Mouse (Mus musculus): ENCODE data around the gene 2410015M20Rik.
"Not testable (repeated sequence)": the region's sequence is repeated elsewhere in the genome, so short reads cannot be mapped to it uniquely, and the experiment has no call there.

Gene 2410015M20Rik

DNA sequence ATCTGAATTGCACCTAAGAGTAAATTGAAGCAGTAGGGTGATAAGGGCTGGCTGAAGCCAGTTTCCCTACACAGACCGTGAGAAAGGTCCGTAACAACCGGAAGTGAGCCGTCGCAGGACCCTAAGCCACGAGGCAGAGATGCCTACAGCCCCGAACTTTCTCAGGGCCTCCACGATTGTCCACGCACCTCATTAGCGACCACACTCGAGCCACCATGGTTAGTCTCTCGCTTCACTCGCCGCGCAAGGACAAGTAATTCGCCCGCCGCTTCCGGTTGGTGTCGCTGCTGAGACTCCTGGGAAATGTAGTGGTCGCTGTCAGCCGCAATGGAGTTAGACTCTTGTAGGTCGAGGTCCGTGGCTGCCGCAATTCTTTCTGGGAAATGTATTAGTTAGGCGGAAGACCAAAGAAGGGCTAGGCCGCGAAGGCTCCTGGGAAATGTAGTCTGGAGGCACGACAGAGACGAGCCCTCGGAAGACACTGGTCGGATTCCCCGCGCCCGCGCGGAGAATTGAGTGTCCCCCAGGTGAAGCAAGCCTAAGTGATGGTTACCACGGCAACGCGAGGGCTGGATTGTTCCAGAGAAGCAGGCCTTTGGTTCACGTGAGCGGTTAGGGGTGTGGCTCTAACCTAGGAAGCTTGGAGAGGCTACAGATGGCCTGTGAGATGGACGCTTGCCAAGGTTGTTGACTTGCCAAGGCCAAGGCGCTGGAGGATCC is at the start of gene 2410015M20Rik:
2410015M20Rik (minus strand) TSS at position 320 of the 720 bp plus-strand sequence.
- DNase-seq (ENCODE audit: low spot score): peak; percentile 96

DNA sequence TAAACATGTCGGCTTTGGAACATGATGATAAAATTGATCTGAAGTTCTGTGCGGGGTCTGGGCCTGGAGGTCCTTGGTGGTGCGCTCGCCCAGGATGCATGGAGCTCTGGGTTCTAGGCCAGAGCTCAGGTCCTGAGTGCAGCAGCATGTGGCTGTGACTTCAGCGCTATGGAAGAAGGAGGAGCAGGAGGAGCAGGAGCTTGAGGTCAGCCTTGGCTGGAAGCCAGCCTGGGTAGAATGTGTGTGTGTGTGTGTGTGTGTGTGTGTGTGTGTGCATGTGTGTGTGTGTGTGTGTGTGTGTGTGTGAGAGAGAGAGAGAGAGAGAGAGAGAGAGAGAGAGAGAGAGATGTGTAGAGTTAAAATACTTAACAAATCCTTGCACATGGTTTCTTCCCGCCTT is 46.6 kb upstream of the 2410015M20Rik start:
- DNase-seq (ENCODE audit: low spot score): no peak

DNA sequence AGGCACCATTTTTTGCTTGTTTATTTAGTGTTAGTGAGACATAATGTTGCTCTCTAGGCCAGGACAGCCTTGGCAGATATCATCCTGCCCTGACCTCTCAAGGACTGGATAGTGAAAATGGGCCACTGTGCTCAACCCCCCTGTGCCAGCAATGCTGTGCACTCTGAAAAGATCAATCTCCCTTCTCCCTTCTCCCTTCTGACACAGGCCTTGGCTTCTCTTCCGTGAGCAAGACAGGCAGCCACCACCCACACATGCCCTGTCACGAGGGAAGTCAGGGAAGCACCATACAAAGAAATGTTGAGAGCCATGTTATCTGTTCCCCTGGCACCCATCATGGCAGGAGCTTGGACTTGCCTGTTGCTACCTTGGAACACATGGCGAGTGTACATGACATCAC is 45.7 kb upstream of the 2410015M20Rik start:
- no peak for DNase-seq (ENCODE audit: low spot score)

DNA sequence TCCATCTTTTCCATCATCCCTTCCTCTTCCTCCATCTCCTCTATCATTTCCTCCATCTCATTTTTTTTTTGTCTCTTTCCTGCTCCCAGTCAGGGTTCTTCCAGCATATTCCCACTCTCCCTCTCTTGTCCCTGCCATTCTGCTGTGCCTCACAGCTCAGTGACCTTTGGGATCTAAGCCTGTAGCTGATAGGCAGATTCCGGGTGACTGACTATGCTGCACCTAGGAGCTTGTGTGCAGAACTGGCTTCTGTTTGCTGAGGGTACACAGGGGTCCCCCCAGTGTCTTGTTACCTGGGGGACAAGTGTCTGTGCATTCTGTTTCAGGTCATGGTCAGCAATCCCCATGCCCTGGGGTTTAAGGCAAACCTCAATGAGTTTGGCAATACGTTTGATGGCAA is 45.2 kb upstream of the 2410015M20Rik start:
- no peak for DNase-seq (ENCODE audit: low spot score)

DNA sequence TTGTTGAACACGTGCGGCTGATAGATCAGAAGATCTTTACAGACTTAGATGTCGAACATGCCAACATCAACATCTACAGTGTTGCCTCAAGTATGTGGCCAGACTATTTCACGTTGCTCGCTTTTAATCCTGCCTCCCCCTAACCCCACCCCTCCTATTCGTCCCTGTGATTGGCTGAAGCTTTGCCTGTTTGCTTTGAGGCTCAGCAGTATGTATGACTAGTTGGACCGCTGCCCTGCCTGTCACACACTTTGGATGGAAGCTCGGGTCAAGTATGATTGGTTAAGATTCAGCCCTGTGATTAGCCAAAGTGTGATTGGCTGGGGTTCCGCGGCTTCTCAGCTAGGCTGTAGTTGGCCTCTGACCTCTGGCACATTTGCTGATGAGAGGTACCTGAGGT is 42.2 kb upstream of the 2410015M20Rik start:
- DNase-seq (ENCODE audit: low spot score): peak; percentile 70

DNA sequence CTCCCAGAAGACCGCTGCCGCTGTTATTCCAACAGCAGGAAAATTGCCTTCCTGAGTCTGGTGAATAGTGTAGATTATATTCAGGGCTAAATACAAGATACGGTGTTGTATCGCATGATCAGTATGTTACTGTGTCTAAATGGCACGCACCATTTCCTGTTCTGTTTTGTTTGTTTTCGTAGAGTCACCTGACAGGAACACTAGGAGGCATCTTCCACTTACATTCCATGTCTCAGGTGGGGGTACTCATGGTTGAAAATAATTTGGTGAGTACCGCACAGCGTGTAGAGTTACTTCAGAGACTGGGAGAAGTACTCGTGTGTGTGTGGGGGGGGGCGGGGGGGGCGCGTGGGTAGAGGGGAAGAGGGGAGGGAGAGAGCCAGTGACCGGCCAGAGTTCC is 38.0 kb upstream of the 2410015M20Rik start:
- no peak for DNase-seq (ENCODE audit: low spot score)

DNA sequence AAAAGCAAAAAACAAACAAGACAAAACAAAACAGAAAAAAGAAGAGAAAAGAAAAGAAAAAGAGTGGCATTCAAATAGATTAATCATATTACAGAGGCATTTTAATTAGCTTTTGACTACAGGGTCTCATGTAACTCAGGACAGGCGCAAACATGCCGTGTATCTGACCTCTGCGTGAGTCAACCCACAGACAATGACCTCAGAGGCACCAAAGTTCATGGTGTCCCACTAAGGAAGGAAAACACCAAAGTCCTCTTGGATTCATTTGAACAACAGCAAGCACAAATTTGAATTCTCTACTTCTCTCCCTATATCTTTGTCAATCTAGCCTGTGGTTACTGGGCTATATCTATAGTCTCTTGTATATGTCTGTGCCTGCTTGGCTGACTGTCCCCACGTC is 33.7 kb upstream of the 2410015M20Rik start:
- DNase-seq (ENCODE audit: low spot score): no peak

DNA sequence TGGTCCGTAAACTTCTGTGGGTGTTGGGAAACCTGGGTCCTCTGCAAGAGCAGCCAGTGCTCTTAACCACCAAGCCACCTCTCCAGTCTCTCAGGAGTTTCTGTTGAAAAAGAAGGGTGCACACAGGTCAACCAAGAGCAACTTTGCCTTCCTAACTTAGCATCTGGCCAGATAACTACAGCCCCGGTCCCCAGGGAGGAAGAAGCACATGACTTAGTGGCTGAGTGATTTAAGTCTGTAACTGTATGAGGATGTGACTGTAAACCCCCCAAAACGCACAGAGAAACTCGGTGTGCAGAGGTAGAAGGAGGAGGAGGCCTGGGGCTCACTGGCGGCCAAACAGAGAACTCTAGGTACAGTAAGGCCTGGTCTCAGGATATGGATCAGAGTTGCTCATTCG is 24.5 kb upstream of the 2410015M20Rik start:
- no peak for DNase-seq (ENCODE audit: low spot score)

DNA sequence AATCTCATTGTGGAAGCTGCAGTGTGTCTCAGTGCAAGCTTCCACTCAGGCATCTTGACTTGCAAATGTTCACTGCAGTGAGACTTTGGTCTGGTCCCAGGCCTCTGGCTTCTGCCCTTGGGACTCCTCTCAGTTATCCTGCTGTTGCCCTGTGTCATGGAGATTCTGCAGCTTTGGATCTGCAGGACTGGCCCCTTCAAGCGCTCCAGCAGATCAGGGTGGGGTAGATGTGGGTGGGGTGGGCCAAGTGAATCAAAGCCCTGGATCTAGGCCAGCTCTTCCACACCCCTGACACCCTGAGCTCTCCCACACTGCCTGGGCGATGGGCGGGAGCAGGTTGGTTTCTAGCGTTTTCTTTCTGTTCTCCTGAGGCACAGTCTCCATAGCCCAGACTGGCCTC is 22.2 kb upstream of the 2410015M20Rik start:
- no peak for DNase-seq (ENCODE audit: low spot score)

DNA sequence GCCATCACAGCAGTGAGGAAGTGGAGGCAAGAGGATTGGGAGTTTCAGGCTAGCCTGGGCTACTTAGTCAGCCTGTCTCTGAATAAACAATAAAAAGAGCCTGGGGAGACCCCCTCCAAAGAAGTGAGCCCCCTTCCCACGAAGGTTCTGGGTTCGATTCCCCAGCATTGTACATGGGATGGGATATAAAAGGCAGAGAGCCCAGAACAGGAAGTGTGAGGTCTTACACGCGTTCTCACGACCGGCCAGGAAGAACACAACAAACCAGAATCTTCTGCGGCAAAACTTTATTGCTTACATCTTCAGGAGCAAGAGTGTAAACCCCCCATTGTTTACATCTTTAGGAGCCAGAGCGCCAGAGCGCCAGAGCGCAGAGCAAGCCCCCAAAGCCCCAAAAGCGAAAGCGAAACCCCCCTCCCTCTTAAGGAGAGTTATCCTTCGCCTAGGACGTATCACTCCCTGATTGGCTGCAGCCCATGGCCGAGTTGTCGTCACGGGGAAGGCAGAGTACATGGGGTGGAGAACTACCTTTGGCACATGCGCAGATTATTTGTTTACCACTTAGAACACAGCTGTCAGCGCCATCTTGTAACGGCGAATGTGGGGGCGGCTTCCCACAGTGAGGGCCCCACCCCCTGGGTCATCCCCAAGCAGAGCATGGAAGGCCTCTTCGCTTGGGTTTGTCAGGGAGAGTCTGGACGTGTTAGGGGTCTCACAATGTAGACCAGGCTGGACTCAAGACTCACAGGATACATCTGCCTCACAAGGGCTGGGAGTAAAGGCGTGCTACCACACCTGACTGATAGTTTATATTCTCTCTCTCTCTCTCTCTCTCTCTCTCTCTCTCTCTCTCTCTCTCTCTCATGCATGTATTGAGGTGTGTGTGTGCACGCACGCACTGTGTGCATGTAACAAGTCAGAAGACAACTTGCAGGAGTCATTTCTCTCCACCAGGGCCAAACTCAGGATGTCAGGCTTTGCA is 20.5 kb upstream of the 2410015M20Rik start:
- DNase-seq (ENCODE audit: low spot score): not testable (repeated sequence)

DNA sequence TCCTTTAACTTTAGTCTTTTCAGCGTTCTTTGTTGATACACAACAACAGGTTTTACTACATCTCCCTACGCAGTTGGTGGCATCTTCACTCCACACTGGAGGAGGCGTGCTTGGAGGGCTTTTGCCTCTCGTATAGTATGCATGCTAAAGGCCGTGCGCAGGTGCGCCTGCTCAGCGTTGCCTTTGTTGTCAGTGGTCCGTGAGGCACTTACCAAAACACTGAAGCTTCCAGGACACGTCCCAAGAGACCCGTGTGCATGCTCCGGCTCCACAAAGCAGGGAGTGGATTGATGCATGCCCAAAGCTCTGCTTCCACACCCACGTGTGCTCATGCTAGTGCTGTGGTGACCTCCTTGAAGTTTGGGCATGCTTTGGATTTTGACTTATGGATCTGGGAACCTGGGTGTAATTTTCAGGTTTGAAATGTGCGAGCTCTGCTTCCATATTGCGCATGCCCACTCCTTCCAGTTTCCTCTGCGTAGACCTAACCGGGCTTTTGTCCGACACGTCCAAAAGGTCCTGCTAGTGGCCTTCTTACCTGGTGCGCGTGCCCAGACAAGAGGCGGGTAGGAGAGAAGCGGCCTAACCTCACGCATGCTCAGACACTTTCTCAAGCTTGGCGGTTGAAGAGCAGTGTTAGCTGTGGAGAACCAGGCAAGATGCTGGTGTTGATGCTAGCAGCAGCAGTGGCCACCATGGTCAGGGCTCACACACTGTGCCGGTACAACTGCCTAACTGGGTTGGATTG is 18.1 kb upstream of the 2410015M20Rik start, which contains the start of gene Catsperd:
Catsperd (plus strand) TSS at position 614 of the 748 bp plus-strand sequence.
- DNase-seq (ENCODE audit: low spot score): peak; percentile 56

DNA sequence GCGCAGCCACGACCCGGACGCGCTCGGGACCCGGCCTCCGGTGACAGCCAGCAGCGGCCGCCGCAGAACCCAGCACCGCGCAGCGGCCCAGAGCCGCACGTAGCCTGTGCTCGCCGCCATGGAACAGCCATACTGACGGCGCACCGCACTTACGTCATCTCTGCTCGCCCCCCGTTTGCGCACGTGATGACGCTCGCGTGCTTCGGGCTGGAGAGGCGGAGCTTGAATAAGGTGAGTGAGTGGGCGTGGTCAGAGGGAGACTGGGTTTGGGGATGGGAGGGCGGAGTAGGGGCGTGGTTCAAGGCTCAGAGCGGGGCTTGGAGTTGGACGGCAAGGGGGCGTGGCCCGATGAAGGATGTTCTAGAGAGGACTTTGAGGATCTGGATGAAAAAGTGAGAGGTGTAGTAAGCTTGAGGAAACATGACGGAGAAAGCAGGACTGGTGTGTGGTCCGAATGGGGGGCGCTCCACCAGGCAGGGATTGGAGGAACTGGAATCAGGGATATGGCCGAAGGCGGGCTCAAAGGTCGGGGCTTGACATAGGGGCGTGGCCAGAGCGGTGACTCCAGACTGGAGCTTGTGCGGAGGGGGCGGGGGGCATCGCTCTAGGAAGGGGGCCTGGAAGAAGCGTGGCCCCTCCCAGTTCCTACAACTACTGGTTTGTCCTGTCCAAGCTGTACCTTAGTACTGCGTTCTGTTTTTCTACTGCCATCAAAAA is 17.3 kb upstream of the 2410015M20Rik start, which contains the start of gene Lonp1:
Lonp1 (minus strand) TSS at position 134 of the 717 bp plus-strand sequence.
- peak; percentile 100 for DNase-seq (ENCODE audit: low spot score)

DNA sequence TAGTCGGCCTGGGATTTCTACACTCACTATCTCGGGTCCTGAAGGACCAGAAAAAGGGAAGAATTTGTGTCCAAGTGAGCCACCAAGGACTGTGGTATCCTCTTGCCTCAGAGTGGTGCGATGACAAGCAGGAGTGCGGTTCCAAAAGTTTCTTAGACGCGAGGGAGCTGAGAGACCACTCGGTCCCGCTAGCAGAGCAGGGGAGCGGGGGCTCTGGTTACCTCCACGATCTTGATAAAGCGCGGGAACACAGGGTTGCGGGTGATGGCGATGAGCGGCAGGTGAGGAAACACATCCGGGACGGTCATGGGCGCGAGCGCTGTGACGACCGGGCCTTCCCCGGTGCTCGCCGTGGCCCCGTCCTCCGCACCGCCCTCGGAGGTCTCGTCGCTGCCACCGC is 16.7 kb upstream of the 2410015M20Rik start:
- no peak for DNase-seq (ENCODE audit: low spot score)

DNA sequence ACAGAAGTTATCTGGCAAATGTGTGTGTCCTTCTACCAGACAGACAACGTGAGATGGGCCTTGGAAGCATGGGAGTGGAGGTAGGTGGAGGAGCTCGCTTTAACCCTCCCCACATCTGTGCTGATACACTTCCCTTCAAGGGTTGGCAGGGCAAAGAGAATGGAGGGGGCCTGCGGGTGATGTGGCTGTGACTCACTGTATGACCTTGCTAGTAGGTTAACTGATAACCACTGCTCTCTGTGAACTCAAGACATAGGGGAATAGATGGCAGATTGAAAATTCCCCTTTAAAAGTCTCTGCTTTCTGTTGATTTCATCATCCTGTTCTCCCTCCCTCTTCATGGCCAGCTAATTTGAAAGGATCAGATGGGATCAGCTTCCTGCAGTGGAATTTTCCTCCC is 15.9 kb upstream of the 2410015M20Rik start:
- no peak for DNase-seq (ENCODE audit: low spot score)

DNA sequence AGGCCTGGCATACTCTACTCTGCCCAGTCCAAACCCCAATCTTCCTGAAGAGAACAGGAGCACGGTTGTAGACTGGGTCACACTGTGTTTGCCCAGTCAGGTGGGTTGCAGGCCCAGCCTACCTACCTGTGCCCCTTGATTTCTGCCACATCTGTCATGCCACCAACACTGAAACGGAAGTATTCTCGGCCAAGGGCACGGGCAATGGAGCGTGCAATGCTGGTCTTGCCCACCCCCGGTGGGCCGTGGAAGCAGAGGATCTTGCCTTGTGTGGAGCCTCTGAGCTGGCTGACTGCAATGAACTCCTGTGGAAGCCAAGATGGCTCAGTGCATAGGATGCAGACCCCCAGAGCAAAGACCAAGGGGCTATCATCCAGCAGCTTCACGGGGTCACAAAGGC is 8.1 kb upstream of the 2410015M20Rik start:
- DNase-seq (ENCODE audit: low spot score): no peak

DNA sequence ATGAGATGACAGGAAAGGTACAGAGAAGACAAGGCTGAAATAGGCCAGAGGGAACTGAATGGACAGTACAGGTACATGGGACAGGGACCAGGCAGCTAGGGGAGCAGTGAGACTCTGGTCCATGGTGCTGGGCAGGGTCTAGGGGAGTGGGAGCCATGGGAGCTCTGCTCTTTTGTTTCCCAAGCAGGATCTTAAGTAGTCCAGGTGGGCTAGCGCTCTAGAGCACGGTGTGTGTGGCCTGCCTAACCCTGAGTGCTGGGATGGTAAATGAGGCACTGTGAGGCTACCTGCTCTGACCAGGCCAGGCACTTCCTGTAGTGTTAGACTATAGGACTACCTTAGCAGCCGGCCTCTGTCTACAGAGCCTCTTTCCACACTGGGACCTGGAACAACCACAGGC is 7.2 kb upstream of the 2410015M20Rik start:
- no peak for DNase-seq (ENCODE audit: low spot score)

DNA sequence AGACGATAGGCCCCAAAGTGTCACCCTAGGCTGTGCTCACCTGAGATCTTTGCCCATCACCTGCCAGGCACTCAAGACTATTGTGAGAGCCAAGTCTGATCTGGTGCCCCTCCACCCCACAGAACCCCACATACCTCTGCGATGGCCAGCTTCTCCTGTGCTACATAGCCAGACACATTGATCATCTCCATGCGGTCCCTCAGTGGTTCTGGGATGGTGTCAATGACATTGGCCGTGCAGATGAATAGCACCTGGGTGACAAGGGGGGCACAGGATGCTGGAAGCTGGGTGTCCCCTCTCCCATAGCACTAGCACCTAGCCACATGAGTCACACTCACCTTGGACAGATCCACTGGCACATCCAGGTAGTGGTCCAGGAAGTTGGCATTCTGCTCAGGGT is 6.2 kb upstream of the 2410015M20Rik start:
- DNase-seq (ENCODE audit: low spot score): no peak

DNA sequence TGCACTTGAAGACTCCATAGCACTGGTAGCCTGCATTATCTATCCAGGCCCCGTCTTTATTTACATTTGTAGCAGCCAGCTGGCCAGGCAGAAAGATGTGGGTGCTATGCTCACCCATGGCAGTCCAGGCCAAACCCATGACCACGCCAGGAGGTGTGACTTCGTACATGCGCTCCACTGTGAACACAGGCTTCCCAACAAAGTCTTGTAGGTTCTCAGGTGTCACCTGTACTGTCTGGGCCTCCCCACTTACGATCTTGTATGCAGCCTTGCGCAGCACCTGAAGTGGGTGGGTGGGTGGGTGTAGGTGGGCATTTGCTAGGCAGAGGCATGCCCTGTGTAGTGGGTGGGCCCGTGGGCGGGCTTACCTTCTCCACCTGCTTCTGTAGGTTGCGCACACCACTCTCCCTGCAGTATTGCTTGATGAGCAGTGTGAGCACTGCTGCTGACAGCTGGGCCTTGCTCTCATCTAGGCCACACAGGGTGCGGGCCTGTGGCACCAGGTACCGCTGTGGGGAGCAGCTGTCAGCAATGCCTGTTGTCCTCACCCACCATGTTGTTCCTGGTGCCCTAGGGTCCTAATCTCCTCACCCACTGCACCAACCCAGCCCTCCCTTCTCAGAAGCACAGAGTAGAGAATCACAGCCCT is 5.7 kb upstream of the 2410015M20Rik start:
- DNase-seq (ENCODE audit: low spot score): no peak

DNA sequence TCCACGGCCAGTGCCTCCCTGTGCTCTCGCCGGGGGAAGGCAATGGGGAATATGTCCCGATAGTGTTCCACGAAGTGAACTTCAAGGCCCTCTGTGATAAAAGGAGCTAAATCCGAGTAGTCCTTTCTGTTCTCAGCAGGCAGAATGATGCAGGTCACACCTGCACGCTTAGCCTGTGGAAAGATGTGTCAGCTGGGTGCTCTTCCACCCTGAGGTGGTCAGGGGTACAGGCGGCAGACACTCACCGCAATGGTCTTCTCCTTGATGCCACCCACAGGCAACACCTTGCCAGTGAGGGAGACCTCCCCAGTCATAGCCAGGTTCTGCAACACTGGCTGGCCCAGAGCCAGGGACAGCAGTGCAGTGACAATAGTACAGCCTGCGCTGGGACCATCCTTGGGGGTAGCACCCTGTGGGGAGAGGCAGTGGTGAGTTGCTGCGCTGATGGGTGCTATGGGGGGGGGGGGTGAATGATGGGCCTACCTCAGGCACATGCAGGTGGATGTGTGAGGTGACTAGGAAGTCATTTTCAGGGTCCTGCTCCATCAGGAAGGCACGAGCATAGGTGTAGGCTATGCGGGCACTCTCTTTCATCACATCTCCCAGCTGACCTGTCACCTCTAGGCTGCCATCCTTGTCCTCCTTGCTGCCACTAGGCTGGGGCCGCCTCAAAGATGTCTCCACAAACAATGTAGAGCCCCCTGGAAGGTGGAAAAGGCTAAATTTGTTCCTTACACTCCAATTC is 5.0 kb upstream of the 2410015M20Rik start:
- no peak for DNase-seq (ENCODE audit: low spot score)

DNA sequence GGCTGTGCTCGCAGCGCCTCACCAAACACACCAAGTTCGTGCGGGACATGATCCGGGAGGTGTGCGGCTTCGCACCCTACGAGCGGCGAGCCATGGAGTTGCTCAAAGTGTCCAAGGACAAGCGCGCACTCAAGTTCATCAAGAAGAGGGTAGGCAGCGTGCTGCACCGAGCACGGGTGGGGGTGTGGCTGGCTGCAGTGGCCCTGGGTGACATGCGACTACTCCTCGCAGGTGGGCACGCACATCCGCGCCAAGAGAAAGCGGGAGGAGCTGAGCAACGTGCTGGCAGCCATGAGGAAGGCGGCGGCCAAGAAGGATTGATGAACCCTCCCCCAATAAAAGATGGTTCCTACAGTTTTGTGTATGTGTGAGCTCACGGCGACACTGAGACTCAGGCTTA is 4.3 kb upstream of the 2410015M20Rik start:
- peak; percentile 30 for DNase-seq (ENCODE audit: low spot score)
